In genomic region chr12:103243041-103243440, GRCm38 (mm10) we compare ENCODE assay signal across 9 mouse cellular contexts. TPM values are rescaled to one million over a fixed set of nuclear protein-coding genes. Genes with fewer than 3 reads are reported as not detected.
DNase-seq lines count a peak whose midpoint lies in the region; ATAC-seq and TF ChIP-seq lines count a peak whose summit lies in the region.
"Had no signal": no experiment of that assay in that cellular context is flagged by ENCODE, and none has a peak within 500 bp of the region (broad histone marks: within the 10 kb centered on the region; RNA-seq: fewer than 3 reads in every experiment).

No protein-coding gene starts in this region.

- ATAC-seq in forebrain, embryonic 11.5 days (replicated peaks; ENCODE audit: low FRiP score), result no peak

- no peak overlapping the region for H3K27ac ChIP-seq in layer of hippocampus, adult 2 months
- H3K27ac ChIP-seq in forebrain, embryonic 11.5 days (ENCODE audit: low read depth, low read length), result no peak overlapping the region
- peak overlapping the region; percentile 85; the same call in 1 of the 2 replicates for H3K27ac ChIP-seq in limb, embryonic 10.5 days
- no peak overlapping the region for H3K27ac ChIP-seq in olfactory bulb, adult 2 months (ENCODE audit: insufficient read depth, low read depth, low read length)

- peaks cover 2% of the 10 kb centered on the region; the same call in 1 of the 2 replicates for H3K4me1 ChIP-seq in forebrain, embryonic 11.5 days (replicated peaks; ENCODE audit: control insufficient read depth, insufficient read depth, low read length)
- peaks cover 20% of the 10 kb centered on the region for H3K4me1 ChIP-seq in limb, embryonic 10.5 days
- peaks cover 13% of the 10 kb centered on the region for H3K4me1 ChIP-seq in olfactory bulb, adult 2 months (ENCODE audit: control insufficient read depth, insufficient read depth, low read length)

- H3K4me3 ChIP-seq in layer of hippocampus, adult 2 months, result peak overlapping the region; percentile 60; the same call in 1 of the 2 replicates
- H3K4me3 ChIP-seq in forebrain, embryonic 11.5 days (ENCODE audit: low read depth, low read length), result peak overlapping the region; percentile 65
- peak overlapping the region; percentile 73 for H3K4me3 ChIP-seq in limb, embryonic 10.5 days
- H3K4me3 ChIP-seq in olfactory bulb, adult 2 months (ENCODE audit: insufficient read depth, low read depth, low read length), result peak overlapping the region; percentile 61
- H3K4me3 ChIP-seq: myocyte had no signal

- TF ChIP-seq CTCF in layer of hippocampus, adult 2 months (conservative IDR thresholded peaks at IDR 0.05), result no peak
- no peak; the same call in 1 of the 2 replicates for TF ChIP-seq CTCF in olfactory bulb, adult 2 months (IDR thresholded peaks at IDR 0.05; ENCODE audit: insufficient read depth, low read depth, low read length)

- H3K9ac ChIP-seq in forebrain, embryonic 11.5 days (ENCODE audit: low read length), result no peak overlapping the region

- peak overlapping the region; percentile 81 for H3K4me2 ChIP-seq in forebrain, embryonic 11.5 days (ENCODE audit: low read depth, low read length, severe bottlenecking)

- H3K36me3 ChIP-seq in forebrain, embryonic 11.5 days (ENCODE audit: control insufficient read depth, insufficient read depth, low read length), result no peaks in the 10 kb centered on the region
- H3K36me3 ChIP-seq in limb, embryonic 10.5 days, result no peaks in the 10 kb centered on the region

- peaks cover 20% of the 10 kb centered on the region for H3K27me3 ChIP-seq in forebrain, embryonic 11.5 days (ENCODE audit: control insufficient read depth, insufficient read depth, low read length)
- peaks cover 69% of the 10 kb centered on the region for H3K27me3 ChIP-seq in limb, embryonic 10.5 days (ENCODE audit: low read depth, poor library complexity, severe bottlenecking)

- 4% methylated on average over 11 of the region's 11 CpGs for WGBS in forebrain, embryonic 11.5 days
- 4% methylated on average over 11 of the region's 11 CpGs for WGBS in limb, embryonic 10.5 days
- 26% methylated on average over 11 of the region's 11 CpGs for WGBS in olfactory bulb, adult 2 months

- H3K9me3 ChIP-seq in forebrain, embryonic 11.5 days (ENCODE audit: control insufficient read depth, low read length), result no peaks in the 10 kb centered on the region
- H3K9me3 ChIP-seq in limb, embryonic 10.5 days (replicated peaks), result no peaks in the 10 kb centered on the region

- TF ChIP-seq POLR2A in olfactory bulb, adult 2 months (IDR thresholded peaks at IDR 0.05; ENCODE audit: insufficient read depth, low read depth, low read length), result no peak

- no peak for DNase-seq in layer of hippocampus, adult 2 months (ENCODE audit: low spot score in 2 of 2)
- no peak for DNase-seq in layer of hippocampus, postnatal 10 days (ENCODE audit: low spot score in 2 of 2)
- no peak for DNase-seq in forebrain, embryonic 11.5 days (ENCODE audit: low spot score)
- peak; percentile 45 for DNase-seq in limb, embryonic 10.5 days (ENCODE audit: low spot score)
- DNase-seq in layer of hippocampus, postnatal 36 days, result no peak
- DNase-seq in thymus, postnatal 25 days, result no peak
- no peak for DNase-seq in cerebellum, postnatal 4 days (ENCODE audit: low spot score in 2 of 2)

RNA-seq across cellular contexts. Expression of gene Prima1, which starts 1.1 kb away (rescaled TPM):
- 1 to 10 TPM; 3.6 to 3.7 TPM for total RNA-seq in layer of hippocampus, adult 2 months (2021)
- total RNA-seq in layer of hippocampus, postnatal 10 days (2021), result 1 to 10 TPM; 1.0 to 1.9 TPM
- polyA plus RNA-seq in forebrain, embryonic 11.5 days (2014; fragmentation: Nextera tagmentation; extraction: Ambion mirVana), result 0.31 and 0.95 TPM in 2 replicates
- not detected in 2 replicates for polyA plus RNA-seq in limb, embryonic 10.5 days (2016; fragmentation: Nextera tagmentation; extraction: Ambion mirVana)
- polyA plus RNA-seq in olfactory bulb, adult 2 months (2012; ENCODE audit: insufficient read depth, insufficient read length, low replicate concordance, missing spikeins), result not detected in 2 replicates
- total RNA-seq in layer of hippocampus, postnatal 36 days (2021), result 1 to 10 TPM; 3.9 to 4.0 TPM
- polyA plus RNA-seq: myocyte had no signal
